Mouse (Mus musculus): ENCODE measurements at regions not wholly inside any gene's neighbourhood (a gene's known extent, or its start where the extent isn't known, plus 50 kb on each side); places are given as distances from the start of the nearest gene placed in this dataset.
A peak's percentile ranks its signal among the peaks of the same experiment; 100 is the strongest.

- no peak for DNase-seq (ENCODE audit: low read depth)
Observed at GRCm38 (mm10) chr14:46706462-46706861, 53.9 kb upstream of the Cdkn3 start.

- DNase-seq (ENCODE audit: low read depth), result no peak
Observed at GRCm38 (mm10) chr14:46704316-46704751, 56.0 kb upstream of the Cdkn3 start.

- peak; percentile 10 for DNase-seq (ENCODE audit: low read depth)
Observed at GRCm38 (mm10) chr14:46702669-46703435, 57.5 kb upstream of the Cdkn3 start.

GRCm38 (mm10) chr14:46692571-46692970, 67.8 kb upstream of the Cdkn3 start:
- no peak for DNase-seq (ENCODE audit: low read depth)

GRCm38 (mm10) chr14:46692067-46692466, 68.3 kb upstream of the Cdkn3 start:
- DNase-seq (ENCODE audit: low read depth), result no peak

GRCm38 (mm10) chr14:46682728-46683127, 77.6 kb upstream of the Cdkn3 start:
- DNase-seq (ENCODE audit: low read depth), result no peak

GRCm38 (mm10) chr14:46678935-46679334, 81.4 kb upstream of the Cdkn3 start:
- no peak for DNase-seq (ENCODE audit: low read depth)

GRCm38 (mm10) chr14:46671482-46672225, 88.7 kb upstream of the Cdkn3 start:
- no peak for DNase-seq (ENCODE audit: low read depth)

- no peak for DNase-seq (ENCODE audit: low read depth)
Observed at GRCm38 (mm10) chr14:46671062-46671461, 89.3 kb upstream of the Cdkn3 start.

GRCm38 (mm10) chr14:46670221-46671046, 89.9 kb upstream of the Cdkn3 start:
- peak; percentile 5 for DNase-seq (ENCODE audit: low read depth)

GRCm38 (mm10) chr14:46668275-46668674, 92.1 kb upstream of the Cdkn3 start:
- DNase-seq (ENCODE audit: low read depth), result no peak

GRCm38 (mm10) chr14:46664305-46664704, 96.0 kb upstream of the Cdkn3 start:
- DNase-seq (ENCODE audit: low read depth), result no peak

GRCm38 (mm10) chr14:46663529-46663928, 96.8 kb upstream of the Cdkn3 start:
- DNase-seq (ENCODE audit: low read depth), result no peak

- no peak for DNase-seq (ENCODE audit: low read depth)
Observed at GRCm38 (mm10) chr14:46661792-46662545, 98.4 kb upstream of the Cdkn3 start.

- no peak for DNase-seq (ENCODE audit: low read depth)
Observed at GRCm38 (mm10) chr14:46661118-46661791, 99.1 kb upstream of the Cdkn3 start.

GRCm38 (mm10) chr14:46659365-46659764, 101.0 kb upstream of the Cdkn3 start:
- DNase-seq (ENCODE audit: low read depth), result no peak

GRCm38 (mm10) chr14:46656249-46656648, 104.1 kb upstream of the Cdkn3 start:
- DNase-seq (ENCODE audit: low read depth), result no peak

- DNase-seq (ENCODE audit: low read depth), result no peak
Observed at GRCm38 (mm10) chr14:46647319-46647974, 112.9 kb upstream of the Cdkn3 start.

GRCm38 (mm10) chr14:46646673-46647318, 113.5 kb upstream of the Cdkn3 start:
- DNase-seq (ENCODE audit: low read depth), result no peak
